ENCODE assay signal across 8 mouse cellular contexts in the genomic region with DNA sequence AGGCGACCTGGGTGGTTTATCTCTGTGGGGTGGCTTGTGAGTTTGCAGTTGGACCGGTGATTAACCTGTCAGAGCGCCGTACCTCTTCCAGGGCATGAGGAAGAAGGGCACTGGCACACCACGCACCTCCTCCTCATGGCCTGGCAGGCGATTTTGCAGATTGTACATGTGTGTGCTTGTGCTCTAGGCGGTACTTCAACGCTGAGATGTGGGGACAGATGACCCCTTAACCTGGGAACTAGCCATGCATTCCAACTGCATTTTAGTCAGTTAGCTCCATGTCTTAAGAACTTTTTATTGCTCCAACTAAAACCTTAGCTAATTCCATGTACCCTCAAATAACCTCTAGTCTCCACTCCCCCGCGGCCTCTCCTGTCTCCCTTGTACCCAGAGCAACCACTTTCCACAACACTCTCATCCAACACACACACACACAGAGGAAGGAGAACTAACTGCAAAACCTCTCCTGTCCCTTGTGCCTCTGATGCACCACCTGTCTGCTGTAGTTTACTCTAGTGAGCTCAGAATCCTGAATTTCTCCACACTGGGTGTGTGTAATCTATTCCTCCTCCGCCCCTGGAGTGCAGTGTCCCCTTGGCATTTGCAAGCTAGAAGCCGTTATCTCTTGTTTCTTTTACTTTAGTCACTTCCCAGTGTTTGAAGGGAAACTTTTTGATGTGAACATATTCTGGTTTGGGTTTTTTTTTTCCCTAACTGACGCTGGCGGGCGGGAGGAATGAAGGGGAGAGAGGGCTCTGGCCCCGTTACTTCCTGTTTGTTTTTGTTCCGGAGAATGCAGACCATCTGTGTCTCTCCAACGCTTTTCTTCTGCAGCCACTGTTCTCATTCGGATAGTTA.
A peak's percentile ranks its signal among the peaks of the same experiment; 100 is the strongest.
DNase-seq lines count a peak whose midpoint lies in the region; ATAC-seq lines count a peak whose summit lies in the region.

No protein-coding gene starts in this region.

- DNase-seq in thymus, postnatal 0 days (ENCODE audit: low spot score) = peak; percentile 9
- no peak for DNase-seq in thymus, postnatal 25 days
- DNase-seq in kidney, adult 9 months = peak; percentile 42
- no peak for DNase-seq in cerebellum, adult 11-12 months

- H3K4me1 ChIP-seq in forebrain, embryonic 15.5 days = peaks cover 51% of the 10 kb centered on the region
- peaks cover 29% of the 10 kb centered on the region for H3K4me1 ChIP-seq in midbrain, embryonic 15.5 days

- H3K9ac ChIP-seq in forebrain, embryonic 15.5 days (replicated peaks) = no peak overlapping the region
- H3K9ac ChIP-seq in midbrain, embryonic 15.5 days = no peak overlapping the region

- no peaks in the 10 kb centered on the region for H3K36me3 ChIP-seq in forebrain, embryonic 15.5 days
- H3K36me3 ChIP-seq in midbrain, embryonic 15.5 days (replicated peaks) = no peaks in the 10 kb centered on the region

- 27% methylated on average over 19 of the region's 19 CpGs for WGBS in forebrain, embryonic 15.5 days
- WGBS in midbrain, embryonic 15.5 days = 50% methylated on average over 19 of the region's 19 CpGs

- H3K4me3 ChIP-seq in forebrain, embryonic 15.5 days = no peak overlapping the region
- no peak overlapping the region for H3K4me3 ChIP-seq in midbrain, embryonic 15.5 days

- H3K9me3 ChIP-seq in forebrain, embryonic 15.5 days = no peaks in the 10 kb centered on the region
- no peaks in the 10 kb centered on the region for H3K9me3 ChIP-seq in midbrain, embryonic 15.5 days

- ATAC-seq in forebrain, embryonic 15.5 days (replicated peaks) = peak; percentile 67
- no peak for ATAC-seq in midbrain, embryonic 15.5 days (replicated peaks)
- no peak for ATAC-seq in erythroid progenitor cell, adult 5-6 weeks (replicated peaks; ENCODE audit: low FRiP score, poor library complexity, severe bottlenecking)
- no peak for ATAC-seq in erythroblast, adult 5-6 weeks (replicated peaks; ENCODE audit: low FRiP score, poor library complexity, severe bottlenecking)

- no peaks in the 10 kb centered on the region for H3K27me3 ChIP-seq in forebrain, embryonic 15.5 days
- H3K27me3 ChIP-seq in midbrain, embryonic 15.5 days (replicated peaks) = no peaks in the 10 kb centered on the region

- peak overlapping the region; percentile 66 for H3K27ac ChIP-seq in forebrain, embryonic 15.5 days (replicated peaks)
- 0 out of 2 replicates have a peak overlapping the region, but pooled peaks have one; percentile 23 for H3K27ac ChIP-seq in midbrain, embryonic 15.5 days

- H3K4me2 ChIP-seq in forebrain, embryonic 15.5 days (replicated peaks) = no peak overlapping the region
- H3K4me2 ChIP-seq in midbrain, embryonic 15.5 days = no peak overlapping the region

Comparison
In these comparisons a context has a peak if more than half of its experiments do, and no peak if none do; other contexts are left out.
1. DNase-seq: peak in thymus, postnatal 0 days (single experiment) and kidney, adult 9 months (single experiment); none in thymus, postnatal 25 days (single experiment) and cerebellum, adult 11-12 months (single experiment).